Mouse (Mus musculus): ENCODE measurements around the gene Rgl2.
"Not testable (repeated sequence)": the region's sequence is repeated elsewhere in the genome, so short reads cannot be mapped to it uniquely, and the experiment has no call there.

Gene Rgl2

GRCm38 (mm10) chr17:33948905-33949537, 19.7 kb downstream of the Rgl2 start:
- DNase-seq (ENCODE audit: low read depth), result no peak

- no peak for DNase-seq (ENCODE audit: low read depth)
These were observed 20.8 kb downstream of the Rgl2 start for GRCm38 (mm10) chr17:33950131-33950625.

- peak; percentile 88 for DNase-seq (ENCODE audit: low read depth)
These were observed 21.9 kb downstream of the Rgl2 start, which contains the start of gene B3galt4 for GRCm38 (mm10) chr17:33951021-33951946. TSS of gene B3galt4 (minus strand) at chr17:33951488.

- DNase-seq (ENCODE audit: low read depth), result not testable (repeated sequence)
These were observed 22.7 kb downstream of the Rgl2 start for GRCm38 (mm10) chr17:33952015-33952414.

- DNase-seq (ENCODE audit: low read depth), result no peak
These were observed 23.5 kb downstream of the Rgl2 start for GRCm38 (mm10) chr17:33952879-33953278.

GRCm38 (mm10) chr17:33953310-33953709, 24.0 kb downstream of the Rgl2 start:
- no peak for DNase-seq (ENCODE audit: low read depth)

- no peak for DNase-seq (ENCODE audit: low read depth)
These were observed 24.7 kb downstream of the Rgl2 start for GRCm38 (mm10) chr17:33953961-33954565.

GRCm38 (mm10) chr17:33954646-33955554, 25.6 kb downstream of the Rgl2 start:
- no peak for DNase-seq (ENCODE audit: low read depth)

GRCm38 (mm10) chr17:33955555-33956214, 26.3 kb downstream of the Rgl2 start, which contains the start of the genes Vps52 and Rps18:
TSS of gene Vps52 (plus strand) at chr17:33955812.
TSS of gene Rps18 (minus strand) at chr17:33956001.
- DNase-seq (ENCODE audit: low read depth), result peak; percentile 99

GRCm38 (mm10) chr17:33956336-33956735, 27.0 kb downstream of the Rgl2 start:
- DNase-seq (ENCODE audit: low read depth), result no peak

GRCm38 (mm10) chr17:33957493-33957892, 28.1 kb downstream of the Rgl2 start:
- no peak for DNase-seq (ENCODE audit: low read depth)

GRCm38 (mm10) chr17:33958451-33958850, 29.1 kb downstream of the Rgl2 start:
- no peak for DNase-seq (ENCODE audit: low read depth)

GRCm38 (mm10) chr17:33959135-33959534, 29.8 kb downstream of the Rgl2 start:
- no peak for DNase-seq (ENCODE audit: low read depth)

GRCm38 (mm10) chr17:33959948-33960347, 30.6 kb downstream of the Rgl2 start:
- DNase-seq (ENCODE audit: low read depth), result no peak

GRCm38 (mm10) chr17:33962876-33963275, 33.5 kb downstream of the Rgl2 start:
- DNase-seq (ENCODE audit: low read depth), result no peak

GRCm38 (mm10) chr17:33965082-33965845, 35.9 kb downstream of the Rgl2 start:
- no peak for DNase-seq (ENCODE audit: low read depth)

GRCm38 (mm10) chr17:33965846-33966550, 36.7 kb downstream of the Rgl2 start:
- no peak for DNase-seq (ENCODE audit: low read depth)

GRCm38 (mm10) chr17:33968489-33968888, 39.1 kb downstream of the Rgl2 start:
- DNase-seq (ENCODE audit: low read depth), result peak; percentile 93

GRCm38 (mm10) chr17:33968927-33969326, 39.6 kb downstream of the Rgl2 start:
- DNase-seq (ENCODE audit: low read depth), result peak; percentile 88
